Mouse (Mus musculus): ENCODE data around the gene H2-Eb1. TPM values are rescaled to one million over a fixed set of nuclear protein-coding genes. Genes with fewer than 3 reads are reported as not detected.
A peak's percentile ranks its signal among the peaks of the same experiment; 100 is the strongest.

Gene H2-Eb1
- polyA plus RNA-seq, 1 experiment from 2014 or later: 2.9 TPM

DNA sequence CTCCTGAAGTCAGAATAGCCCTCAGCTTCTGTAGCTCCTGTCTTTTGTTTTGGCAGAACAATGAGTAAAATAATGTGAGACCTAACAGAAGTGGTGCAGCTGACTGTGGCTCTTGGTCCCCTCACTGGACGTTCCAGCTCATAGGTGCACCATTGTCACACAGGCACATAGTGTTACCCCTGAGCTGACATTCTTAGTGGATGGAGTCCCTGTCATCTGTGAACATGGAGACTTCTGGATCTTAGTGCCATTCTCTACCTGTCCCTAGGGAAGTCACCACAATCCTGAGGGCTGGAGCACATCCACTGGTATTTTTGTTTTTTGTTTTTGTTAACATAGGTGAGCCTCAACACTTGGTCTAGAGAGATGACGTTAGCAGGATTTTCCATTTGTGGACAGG is 34.7 kb upstream of the H2-Eb1 start:
- 77% methylated on average over 2 of the region's 2 CpGs for WGBS
- Histone ChIP-seq H3K9me3 (no peaks in the 10 kb centered on the region), H3K4me2 (no peak overlapping the region), H3K36me3 (replicated peaks) (no peaks in the 10 kb centered on the region), H3K4me3 (no peak overlapping the region), H3K27ac (no peak overlapping the region), H3K9ac (no peak overlapping the region), H3K4me1 (no peaks in the 10 kb centered on the region), H3K27me3 (replicated peaks) (no peaks in the 10 kb centered on the region)
- no peak for ATAC-seq (replicated peaks)

DNA sequence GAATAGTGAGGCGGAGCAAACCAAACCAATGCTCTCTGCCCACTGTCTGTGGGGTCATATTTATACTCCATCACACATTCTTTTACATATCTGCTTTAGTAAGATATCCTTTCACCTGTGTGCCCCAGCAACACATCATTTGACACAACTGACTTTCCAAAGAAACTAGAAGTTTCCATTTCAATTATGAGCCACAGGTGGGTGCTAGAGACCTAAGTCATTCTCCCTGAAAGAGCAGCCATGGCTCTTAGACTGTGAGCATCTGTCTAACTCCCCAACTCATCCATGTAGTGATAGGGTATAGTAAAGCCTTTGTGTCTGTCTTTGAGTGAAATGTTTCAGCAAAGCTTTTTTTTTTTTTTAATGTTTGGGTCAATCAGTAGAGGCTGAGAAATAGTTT is 33.6 kb upstream of the H2-Eb1 start:
- Histone ChIP-seq H3K9ac (no peak overlapping the region), H3K36me3 (replicated peaks) (no peaks in the 10 kb centered on the region), H3K27ac (no peak overlapping the region), H3K9me3 (no peaks in the 10 kb centered on the region), H3K27me3 (replicated peaks) (no peaks in the 10 kb centered on the region), H3K4me1 (no peaks in the 10 kb centered on the region), H3K4me3 (no peak overlapping the region), H3K4me2 (no peak overlapping the region)
- ATAC-seq (replicated peaks): no peak
- 98% methylated on average over 1 of the region's 1 CpGs for WGBS

- H3K4me2 ChIP-seq: no peak overlapping the region
- H3K4me3 ChIP-seq: no peak overlapping the region
- H3K27me3 ChIP-seq (replicated peaks): no peaks in the 10 kb centered on the region
- no peaks in the 10 kb centered on the region for H3K36me3 ChIP-seq (replicated peaks)
- H3K9ac ChIP-seq: no peak overlapping the region
- no peaks in the 10 kb centered on the region for H3K4me1 ChIP-seq
- no peaks in the 10 kb centered on the region for H3K9me3 ChIP-seq
- no peak for ATAC-seq (replicated peaks)
- WGBS: 81% methylated on average over 1 of the region's 1 CpGs
- no peak overlapping the region for H3K27ac ChIP-seq
Observed at GRCm38 (mm10) chr17:34280499-34281038, 25.1 kb upstream of the H2-Eb1 start.

DNA sequence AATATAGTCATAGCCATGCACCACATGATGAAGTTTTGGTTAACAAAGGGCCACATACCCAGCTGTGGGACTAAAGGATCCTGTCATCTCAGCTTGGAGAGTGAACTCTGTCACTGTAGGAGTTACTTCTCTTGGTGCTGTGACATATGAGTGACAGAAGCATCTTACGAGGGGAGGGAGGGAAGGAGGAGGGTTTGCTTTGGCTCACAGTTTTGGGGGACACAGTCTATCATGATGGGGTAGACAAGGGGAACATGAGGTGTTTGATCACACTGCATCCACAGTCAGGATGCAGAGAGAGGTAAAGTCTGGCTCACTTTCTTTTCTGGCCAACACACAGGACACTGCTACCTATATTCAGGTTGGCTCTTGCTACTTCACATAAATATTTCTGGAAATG is 23.8 kb upstream of the H2-Eb1 start:
- Histone ChIP-seq H3K27ac (no peak overlapping the region), H3K9me3 (no peaks in the 10 kb centered on the region), H3K4me3 (no peak overlapping the region), H3K4me1 (no peaks in the 10 kb centered on the region), H3K27me3 (replicated peaks) (no peaks in the 10 kb centered on the region), H3K9ac (no peak overlapping the region), H3K4me2 (no peak overlapping the region), H3K36me3 (replicated peaks) (no peaks in the 10 kb centered on the region)
- no peak for ATAC-seq (replicated peaks)
- 62% methylated on average over 1 of the region's 1 CpGs for WGBS

GRCm38 (mm10) chr17:34285371-34285770 is 20.3 kb upstream of the H2-Eb1 start:
- no peak for ATAC-seq (replicated peaks)
- WGBS: 76% methylated on average over 4 of the region's 4 CpGs
- H3K9me3 ChIP-seq: no peaks in the 10 kb centered on the region
- no peak overlapping the region for H3K4me3 ChIP-seq
- H3K36me3 ChIP-seq (replicated peaks): no peaks in the 10 kb centered on the region
- no peak overlapping the region for H3K27ac ChIP-seq
- H3K4me2 ChIP-seq: no peak overlapping the region
- H3K27me3 ChIP-seq (replicated peaks): no peaks in the 10 kb centered on the region
- no peak overlapping the region for H3K9ac ChIP-seq
- H3K4me1 ChIP-seq: no peaks in the 10 kb centered on the region

- Histone ChIP-seq H3K27ac (no peak overlapping the region), H3K4me1 (no peaks in the 10 kb centered on the region), H3K4me3 (no peak overlapping the region), H3K9ac (no peak overlapping the region), H3K27me3 (replicated peaks) (no peaks in the 10 kb centered on the region), H3K36me3 (replicated peaks) (no peaks in the 10 kb centered on the region), H3K4me2 (no peak overlapping the region), H3K9me3 (no peaks in the 10 kb centered on the region)
- ATAC-seq (replicated peaks): no peak
- WGBS: 40% methylated on average over 4 of the region's 4 CpGs
Observed at GRCm38 (mm10) chr17:34285848-34286247, 19.8 kb upstream of the H2-Eb1 start.

GRCm38 (mm10) chr17:34286501-34286900 is 19.2 kb upstream of the H2-Eb1 start:
- 90% methylated on average over 5 of the region's 5 CpGs for WGBS
- Histone ChIP-seq H3K27me3 (replicated peaks) (no peaks in the 10 kb centered on the region), H3K4me3 (no peak overlapping the region), H3K36me3 (replicated peaks) (no peaks in the 10 kb centered on the region), H3K9ac (no peak overlapping the region), H3K4me2 (no peak overlapping the region), H3K27ac (no peak overlapping the region), H3K4me1 (0 out of 2 replicates have a peak, but pooled peaks cover 2% of the 10 kb centered on the region), H3K9me3 (no peaks in the 10 kb centered on the region)
- ATAC-seq (replicated peaks): no peak

DNA sequence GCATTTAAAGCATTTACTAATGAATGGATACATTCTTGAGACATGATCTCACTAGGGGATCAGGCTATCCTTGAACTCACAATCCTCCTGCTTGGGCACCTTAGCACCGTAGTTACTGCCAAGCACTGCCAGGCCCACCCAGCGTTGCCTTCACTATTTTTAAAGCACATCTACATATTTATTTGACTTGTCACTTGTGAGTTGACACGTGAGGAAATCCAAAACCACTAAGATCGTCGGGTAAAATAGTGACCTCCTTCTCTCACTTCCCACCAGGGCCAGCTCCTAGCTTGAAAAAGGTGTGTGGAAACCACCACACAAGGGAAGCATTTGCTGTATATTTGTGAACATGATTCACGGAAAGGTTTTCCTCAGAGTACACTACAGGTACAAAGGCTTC is 18.7 kb upstream of the H2-Eb1 start:
- Histone ChIP-seq H3K4me3 (no peak overlapping the region), H3K4me1 (0 out of 2 replicates have a peak, but pooled peaks cover 4% of the 10 kb centered on the region), H3K4me2 (no peak overlapping the region), H3K27ac (no peak overlapping the region), H3K9ac (no peak overlapping the region), H3K36me3 (replicated peaks) (no peaks in the 10 kb centered on the region), H3K9me3 (no peaks in the 10 kb centered on the region), H3K27me3 (replicated peaks) (no peaks in the 10 kb centered on the region)
- no peak for ATAC-seq (replicated peaks)
- 71% methylated on average over 6 of the region's 6 CpGs for WGBS

DNA sequence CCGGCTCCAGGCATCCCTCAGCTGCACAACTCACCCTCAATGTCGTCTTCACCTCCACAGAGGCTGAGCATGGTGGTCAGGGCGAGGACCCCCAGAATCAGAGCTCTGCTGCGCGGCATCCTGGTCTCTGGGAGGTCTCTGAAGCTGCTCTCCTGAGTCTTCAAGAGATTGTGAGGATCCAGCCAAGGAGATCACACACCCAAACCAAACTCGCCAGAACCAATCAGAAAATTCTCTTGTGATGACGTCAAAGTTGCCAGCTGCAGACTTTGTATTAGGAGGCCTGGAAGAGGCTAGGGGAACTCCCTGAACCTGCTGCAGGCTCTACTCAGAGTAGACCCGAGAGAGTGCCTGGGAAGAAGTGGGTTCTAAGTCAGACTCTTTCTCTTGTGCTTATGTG is 18.0 kb upstream of the H2-Eb1 start, which contains the start of gene H2-Aa:
TSS of gene H2-Aa (minus strand) at position 176 of the 400 bp plus-strand sequence.
- Histone ChIP-seq H3K9ac (no peak within 1 kb of the TSS), H3K27ac (no peak within 1 kb of the TSS), H3K4me2 (no peak within 1 kb of the TSS), H3K27me3 (replicated peaks) (no peaks in the 10 kb centered on the region), H3K4me3 (no peak within 1 kb of the TSS), H3K9me3 (no peaks in the 10 kb centered on the region), H3K4me1 (0 out of 2 replicates have a peak, but pooled peaks cover 4% of the 10 kb centered on the region), H3K36me3 (replicated peaks) (no peaks in the 10 kb centered on the region)
- 19% methylated on average over 8 of the region's 8 CpGs for WGBS
- ATAC-seq (replicated peaks): no peak

DNA sequence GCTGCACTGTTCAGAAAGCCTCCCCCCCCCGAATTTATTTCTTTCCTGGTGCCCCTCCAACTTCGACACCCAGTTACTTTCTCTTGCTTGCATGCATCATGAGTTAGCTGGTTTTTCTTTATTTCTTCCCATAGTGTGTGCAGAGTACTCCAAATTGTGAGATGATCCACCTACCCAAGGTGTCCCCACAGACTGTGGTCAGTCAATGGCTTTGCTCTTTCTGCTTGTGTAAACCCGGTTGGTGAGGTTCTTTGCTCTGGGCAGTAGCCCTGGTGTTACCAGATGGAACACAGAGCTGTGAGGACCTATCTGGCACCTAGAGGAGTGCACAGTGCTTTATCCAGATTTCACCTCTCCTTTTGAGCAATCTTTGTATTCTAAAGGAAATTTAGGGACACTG is 17.5 kb upstream of the H2-Eb1 start:
- WGBS: 79% methylated on average over 3 of the region's 3 CpGs
- H3K4me3 ChIP-seq: no peak overlapping the region
- H3K27ac ChIP-seq: no peak overlapping the region
- H3K9me3 ChIP-seq: no peaks in the 10 kb centered on the region
- 0 out of 2 replicates have a peak, but pooled peaks cover 4% of the 10 kb centered on the region for H3K4me1 ChIP-seq
- no peak overlapping the region for H3K9ac ChIP-seq
- no peak overlapping the region for H3K4me2 ChIP-seq
- ATAC-seq (replicated peaks): no peak
- no peaks in the 10 kb centered on the region for H3K27me3 ChIP-seq (replicated peaks)
- H3K36me3 ChIP-seq (replicated peaks): no peaks in the 10 kb centered on the region

DNA sequence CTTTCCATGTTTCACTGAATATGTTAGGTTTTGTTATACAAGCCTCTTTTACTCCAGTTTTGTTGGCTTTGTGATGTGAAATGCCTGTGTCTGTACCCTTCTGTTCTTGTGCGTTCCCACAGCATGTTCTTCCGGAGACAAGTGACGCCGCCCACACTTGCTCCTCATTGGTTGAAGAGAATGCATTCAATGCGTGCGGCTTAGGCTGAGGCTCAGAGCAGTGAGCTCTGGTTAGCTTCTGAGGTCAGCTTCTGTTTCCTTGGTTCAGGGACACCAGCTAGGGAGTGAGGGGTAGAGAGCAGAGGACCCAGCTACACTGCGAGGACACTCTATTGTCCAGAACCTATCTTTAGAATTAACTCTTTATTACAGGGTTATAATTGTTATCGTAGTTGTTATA is 14.1 kb upstream of the H2-Eb1 start:
- 0 out of 2 replicates have a peak overlapping the region, but pooled peaks have one; percentile 7 for H3K4me2 ChIP-seq
- H3K9ac ChIP-seq: no peak overlapping the region
- WGBS: 15% methylated on average over 8 of the region's 8 CpGs
- H3K27me3 ChIP-seq (replicated peaks): no peaks in the 10 kb centered on the region
- ATAC-seq (replicated peaks): peak; percentile 94
- no peak overlapping the region for H3K4me3 ChIP-seq
- H3K4me1 ChIP-seq: 0 out of 2 replicates have a peak, but pooled peaks cover 4% of the 10 kb centered on the region
- no peaks in the 10 kb centered on the region for H3K36me3 ChIP-seq (replicated peaks)
- H3K27ac ChIP-seq: no peak overlapping the region
- H3K9me3 ChIP-seq: no peaks in the 10 kb centered on the region

DNA sequence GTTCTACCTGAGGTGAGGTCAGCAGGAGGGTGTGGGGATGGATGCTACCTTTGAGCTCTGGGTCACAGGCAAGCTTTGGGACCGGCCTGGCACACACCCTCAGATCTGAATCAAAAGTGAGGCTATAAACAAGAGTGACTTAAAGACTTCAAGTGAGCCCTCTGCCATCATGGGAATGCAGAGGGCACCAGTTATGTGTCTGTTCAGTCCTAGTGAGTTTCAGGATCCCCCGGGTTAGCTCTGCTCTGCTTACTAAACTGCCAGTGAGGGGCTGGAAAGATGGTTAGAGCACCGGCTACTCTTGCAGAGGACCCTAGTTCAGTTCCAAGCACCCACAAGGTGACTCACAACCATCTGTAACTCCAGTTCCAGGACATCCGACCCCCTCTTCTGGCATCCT is 13.1 kb upstream of the H2-Eb1 start:
- no peak overlapping the region for H3K9ac ChIP-seq
- H3K27ac ChIP-seq: no peak overlapping the region
- no peak for ATAC-seq (replicated peaks)
- no peaks in the 10 kb centered on the region for H3K9me3 ChIP-seq
- no peaks in the 10 kb centered on the region for H3K27me3 ChIP-seq (replicated peaks)
- 0 out of 2 replicates have a peak, but pooled peaks cover 4% of the 10 kb centered on the region for H3K4me1 ChIP-seq
- H3K4me3 ChIP-seq: no peak overlapping the region
- H3K4me2 ChIP-seq: no peak overlapping the region
- no peaks in the 10 kb centered on the region for H3K36me3 ChIP-seq (replicated peaks)
- 90% methylated on average over 4 of the region's 4 CpGs for WGBS

DNA sequence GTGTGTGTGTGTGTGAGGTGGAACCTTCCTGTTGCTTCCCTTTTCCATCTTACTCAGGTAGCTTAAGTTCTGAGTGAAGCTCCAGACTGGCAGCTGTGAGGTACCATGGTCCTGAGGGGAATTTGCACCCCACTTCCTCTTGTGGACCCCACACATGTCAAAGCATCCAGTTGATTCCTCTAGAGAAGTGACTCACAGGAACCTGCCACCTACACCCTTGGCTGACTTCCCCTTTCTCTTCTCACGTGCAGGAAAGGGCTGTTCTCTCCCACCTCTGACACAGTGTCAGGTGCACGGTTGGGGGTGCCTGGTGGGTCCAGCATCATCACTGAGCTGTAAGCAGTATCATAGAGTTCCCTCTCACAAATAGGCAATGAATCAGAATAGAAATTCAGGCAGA is 12.1 kb upstream of the H2-Eb1 start:
- Histone ChIP-seq H3K27me3 (replicated peaks) (no peaks in the 10 kb centered on the region), H3K4me2 (no peak overlapping the region), H3K4me3 (no peak overlapping the region), H3K9ac (no peak overlapping the region), H3K27ac (no peak overlapping the region), H3K4me1 (peaks cover 7% of the 10 kb centered on the region; the same call in 1 of the 2 replicates), H3K9me3 (no peaks in the 10 kb centered on the region), H3K36me3 (replicated peaks) (no peaks in the 10 kb centered on the region)
- WGBS: 60% methylated on average over 2 of the region's 2 CpGs
- ATAC-seq (replicated peaks): no peak
